Mouse (Mus musculus) macrophage (primary cell): ENCODE results near the gene Ifnlr1. TPM values are rescaled to one million over a fixed set of nuclear protein-coding genes. Genes with fewer than 3 reads are reported as not detected.
"Not testable (repeated sequence)": the region's sequence is repeated elsewhere in the genome, so short reads cannot be mapped to it uniquely, and the experiment has no call there.

Experiments
- H3K27ac ChIP-seq: fragments of 350-480 bp; formaldehyde crosslinking; 2 replicates; pipeline ENCODE4 v1.9.0; 2021
- H3K36me3 ChIP-seq: fragments of 350-480 bp; formaldehyde crosslinking; 2 replicates; pipeline ENCODE4 v1.9.0; 2021; ENCODE audit errors: inconsistent target
- H3K4me3 ChIP-seq: fragments of 350-480 bp; formaldehyde crosslinking; 2 replicates; pipeline ENCODE4 v1.9.0; 2021; ENCODE audit errors: inconsistent target
- H3K79me2 ChIP-seq: fragments of 350-480 bp; formaldehyde crosslinking; 2 replicates; pipeline ENCODE4 v1.9.0; 2021; ENCODE audit errors: inconsistent target
- WGBS: methylation state at CpG from one replicate; pipeline ENCODE4 v1.1.7; 2026; ENCODE audit warnings: inconsistent platforms; ENCODE audit not compliant: missing documents; 5-methylcytosine and 5-hydroxymethylcytosine counted together
- polyA plus RNA-seq: library from polyadenylated mRNA; stranded (reverse); fragments of 250-400 nt; gene quantifications from 3 replicates; pipeline ENCODE4 v1.2.4, GENCODE M21; 2018; ENCODE audit warnings: inconsistent platforms
- total RNA-seq, 78 experiments: library from RNA; depleted of rRNA; stranded (reverse); fragments of 250-400 nt; gene quantifications; 1 replicate in 9 of 78; 2 replicates in 24 of 78; 3 replicates in 43 of 78; 4 replicates in 2 of 78; pipeline ENCODE4 v1.2.4; 2018; ENCODE audit warnings: inconsistent platforms in 56 of 78

Ifnlr1 gene
- total RNA-seq (2018; cell fraction: chromatin; rRNA removed) = not detected
- under 1 TPM in 3 of 26 experiments, not detected in 23; under 0.01 to 0.05 (median 0.03) TPM for total RNA-seq (2018; cell fraction: cytosol; rRNA removed)
- total RNA-seq (2018; cell fraction: nucleus; rRNA removed) = under 1 TPM in 2 of 26 experiments, not detected in 24; 0.16 to 0.29 TPM
- 0.04 TPM in 1 of 3 replicates, not detected in the others for polyA plus RNA-seq

DNA sequence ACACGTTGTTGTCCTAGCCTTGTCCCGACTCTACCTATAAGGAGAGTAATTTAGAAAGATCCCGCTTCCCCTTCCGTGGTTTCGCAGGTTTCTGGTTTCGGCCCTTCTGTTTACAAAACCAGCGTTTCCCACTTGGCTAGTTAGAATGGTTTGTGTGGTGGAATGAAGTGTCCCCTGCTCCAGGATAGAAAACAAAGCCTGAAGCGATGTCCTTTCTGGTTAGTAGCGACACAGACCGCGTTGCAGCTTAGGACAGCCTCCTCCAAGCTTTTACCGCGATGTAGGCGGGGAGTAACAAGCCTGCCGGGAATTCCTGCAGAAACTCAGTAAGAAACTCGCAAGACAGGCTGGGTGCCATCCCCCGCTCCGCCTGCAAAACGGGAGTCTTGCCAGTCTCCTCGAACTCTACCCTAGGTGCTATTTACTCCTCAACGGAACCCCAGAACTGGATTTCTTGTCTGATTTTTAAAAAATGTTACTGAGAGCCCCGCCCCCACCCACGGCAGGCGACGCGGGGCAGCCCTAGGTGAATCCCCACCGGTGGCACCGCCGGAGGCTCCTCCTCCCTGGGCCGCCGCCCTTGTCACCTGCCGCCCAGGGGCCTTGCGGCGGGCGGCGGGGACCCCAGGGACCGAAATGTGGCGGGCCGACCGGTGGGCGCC is at the start of gene Ifnlr1:
Gene Ifnlr1 (plus strand): TSS at position 382 of the 662 bp plus-strand sequence.
- no peak within 1 kb of the TSS for H3K27ac ChIP-seq
- H3K79me2 ChIP-seq = no peaks in the 10 kb centered on the region
- 1% methylated on average over 39 of the region's 41 CpGs for WGBS
- H3K4me3 ChIP-seq = peak within 1 kb of the TSS; percentile 17; the same call in 1 of the 2 replicates
- H3K36me3 ChIP-seq = no peaks in the 10 kb centered on the region

DNA sequence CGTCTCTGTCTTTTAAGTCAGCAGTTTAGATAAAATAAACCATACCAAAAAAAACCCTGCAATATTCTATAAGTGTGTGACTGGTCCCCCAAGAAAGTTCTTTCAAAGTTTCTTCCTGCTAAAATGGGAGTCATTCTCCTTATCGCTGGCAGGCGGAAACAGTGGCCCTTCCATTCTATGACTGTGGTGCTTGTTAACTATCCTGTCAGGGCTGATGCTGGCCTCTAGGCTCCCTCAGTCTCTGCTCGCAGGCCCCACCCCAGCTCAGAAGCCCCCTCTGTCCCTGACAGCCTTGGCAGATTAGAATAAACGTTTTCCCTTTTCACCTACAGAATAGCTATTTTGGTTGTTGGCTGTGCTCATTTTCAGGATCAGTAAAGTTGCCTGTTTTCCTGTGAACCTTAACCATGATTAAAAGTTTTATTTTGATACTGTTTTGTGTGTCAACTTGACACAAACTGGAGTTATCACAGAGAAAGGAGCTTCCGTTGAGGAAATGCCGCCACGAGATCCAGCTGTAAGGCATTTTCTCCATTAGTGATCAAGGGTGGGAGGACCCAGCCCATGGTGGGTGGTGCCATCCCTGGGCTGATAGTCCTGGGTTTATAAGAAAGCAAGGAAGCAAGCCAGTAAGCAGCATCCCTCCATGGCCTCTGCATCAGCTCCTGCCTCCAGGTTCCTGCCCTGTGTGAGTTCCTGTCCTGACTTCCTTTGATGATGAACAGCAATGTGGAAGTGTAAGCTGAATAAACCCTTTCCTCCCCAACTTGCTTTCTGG is 44.6 kb upstream of the Ifnlr1 start:
- WGBS = 91% methylated on average over 8 of the region's 8 CpGs
- not testable (repeated sequence) for H3K79me2 ChIP-seq, H3K27ac ChIP-seq, H3K4me3 ChIP-seq, H3K36me3 ChIP-seq

DNA sequence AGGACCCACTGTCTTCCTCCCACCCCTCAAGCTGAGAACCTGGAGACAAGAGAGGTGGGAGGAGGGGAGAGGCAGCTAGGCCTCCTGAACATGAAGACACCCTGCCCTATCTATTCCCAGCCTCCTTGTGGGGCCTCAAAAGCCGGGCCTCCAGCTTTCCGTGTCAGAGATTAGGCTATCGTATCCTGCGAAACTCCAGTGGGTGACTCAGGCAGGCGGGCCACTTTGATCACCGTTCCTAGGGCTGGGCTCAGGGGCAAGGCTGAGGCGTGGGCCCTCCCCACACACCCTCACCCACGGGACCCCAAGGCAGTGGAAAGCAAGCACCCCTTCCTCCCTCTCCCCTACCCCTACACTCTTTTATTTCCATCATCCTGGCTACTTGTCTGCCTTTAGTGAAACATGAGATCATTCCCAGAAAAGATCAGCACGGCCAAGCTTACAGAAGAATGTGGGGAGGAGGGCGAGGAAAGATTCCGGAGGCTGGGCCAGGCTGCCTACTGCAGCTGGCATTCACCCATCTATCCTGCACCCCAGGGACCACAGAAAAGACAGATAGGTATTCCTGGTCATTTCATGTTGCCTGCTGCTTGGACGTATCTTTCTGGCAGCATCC is 41.0 kb upstream of the Ifnlr1 start:
- no peaks in the 10 kb centered on the region for H3K36me3 ChIP-seq
- H3K4me3 ChIP-seq = no peak overlapping the region
- H3K27ac ChIP-seq = no peak overlapping the region
- no peaks in the 10 kb centered on the region for H3K79me2 ChIP-seq
- WGBS = 91% methylated on average over 11 of the region's 12 CpGs

DNA sequence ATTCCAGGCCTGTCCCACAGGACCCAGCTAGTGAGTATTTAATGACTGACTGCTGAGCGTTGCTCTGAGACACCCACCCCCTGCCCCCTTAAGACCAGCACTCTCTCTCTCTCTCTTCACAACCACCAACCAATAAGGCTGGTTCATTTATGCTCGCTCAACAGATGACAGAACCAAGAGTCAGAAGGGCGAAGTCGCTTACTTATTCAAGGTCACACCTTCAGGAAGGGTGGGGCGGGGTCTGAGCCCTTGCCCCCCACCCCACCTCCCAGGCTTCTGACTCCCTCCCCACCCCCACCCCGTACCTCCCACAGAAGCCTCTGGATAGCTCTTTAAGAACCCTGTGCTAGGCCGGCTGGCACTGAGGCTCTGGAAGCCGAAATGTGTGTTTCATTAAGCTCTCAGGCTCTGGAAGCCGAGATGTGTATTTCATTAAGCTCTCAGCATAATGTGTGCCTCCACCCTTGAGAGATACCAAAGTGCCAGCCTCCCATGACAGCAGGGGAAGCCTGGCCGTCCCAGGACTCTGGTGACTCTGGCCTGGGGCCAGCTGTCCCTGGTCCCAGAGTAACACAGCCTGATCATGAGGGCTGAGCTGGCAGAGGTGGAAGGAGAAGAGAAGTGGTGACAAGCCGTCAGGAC is 33.0 kb upstream of the Ifnlr1 start:
- no peak overlapping the region for H3K4me3 ChIP-seq
- H3K79me2 ChIP-seq = no peaks in the 10 kb centered on the region
- 78% methylated on average over 11 of the region's 11 CpGs for WGBS
- H3K27ac ChIP-seq = no peak overlapping the region
- no peaks in the 10 kb centered on the region for H3K36me3 ChIP-seq

DNA sequence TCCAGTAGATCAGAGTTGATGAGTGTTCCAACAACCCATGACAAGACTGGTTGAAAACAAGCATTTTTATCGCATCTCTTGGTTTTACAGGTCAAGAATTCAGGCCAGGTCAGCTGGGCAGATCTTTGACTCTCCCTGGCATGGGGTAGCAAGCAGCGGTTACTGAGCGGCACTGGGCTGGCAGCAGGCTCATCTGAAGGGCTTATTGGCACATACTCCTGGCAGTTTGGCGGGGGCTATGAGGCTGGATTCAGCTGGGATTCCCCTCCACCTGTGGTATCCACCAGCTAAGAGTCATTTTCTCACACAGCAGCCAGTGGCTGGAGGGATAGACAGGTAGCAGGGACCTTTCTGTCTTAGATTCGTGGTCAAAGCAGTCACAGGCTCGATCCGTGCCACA is 32.1 kb upstream of the Ifnlr1 start:
- H3K27ac ChIP-seq = no peak overlapping the region
- 92% methylated on average over 7 of the region's 7 CpGs for WGBS
- H3K36me3 ChIP-seq = no peaks in the 10 kb centered on the region
- H3K4me3 ChIP-seq = no peak overlapping the region
- no peaks in the 10 kb centered on the region for H3K79me2 ChIP-seq

DNA sequence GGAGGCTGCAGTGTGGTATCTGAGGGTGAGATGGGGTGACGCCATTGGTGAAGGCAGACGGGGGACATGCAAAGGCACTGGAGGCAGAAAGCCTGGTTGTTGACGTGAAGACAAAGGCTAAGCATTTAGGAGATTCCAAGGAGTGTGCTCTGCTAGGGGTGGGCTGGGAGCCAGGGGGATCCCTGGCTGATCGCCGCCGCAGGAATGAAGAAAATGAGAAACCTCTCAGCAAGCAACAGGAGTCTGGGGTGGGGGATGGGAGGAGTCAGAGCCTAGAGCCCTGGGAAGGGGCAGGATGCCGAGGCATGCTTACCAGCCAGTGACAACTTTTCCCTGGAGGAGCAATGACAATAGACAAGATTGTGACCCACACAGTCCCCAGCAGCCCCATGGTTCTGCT is 30.6 kb upstream of the Ifnlr1 start:
- Histone ChIP-seq H3K79me2 (no peaks in the 10 kb centered on the region), H3K36me3 (no peaks in the 10 kb centered on the region), H3K27ac (no peak overlapping the region), H3K4me3 (no peak overlapping the region)
- WGBS = 86% methylated on average over 7 of the region's 7 CpGs

DNA sequence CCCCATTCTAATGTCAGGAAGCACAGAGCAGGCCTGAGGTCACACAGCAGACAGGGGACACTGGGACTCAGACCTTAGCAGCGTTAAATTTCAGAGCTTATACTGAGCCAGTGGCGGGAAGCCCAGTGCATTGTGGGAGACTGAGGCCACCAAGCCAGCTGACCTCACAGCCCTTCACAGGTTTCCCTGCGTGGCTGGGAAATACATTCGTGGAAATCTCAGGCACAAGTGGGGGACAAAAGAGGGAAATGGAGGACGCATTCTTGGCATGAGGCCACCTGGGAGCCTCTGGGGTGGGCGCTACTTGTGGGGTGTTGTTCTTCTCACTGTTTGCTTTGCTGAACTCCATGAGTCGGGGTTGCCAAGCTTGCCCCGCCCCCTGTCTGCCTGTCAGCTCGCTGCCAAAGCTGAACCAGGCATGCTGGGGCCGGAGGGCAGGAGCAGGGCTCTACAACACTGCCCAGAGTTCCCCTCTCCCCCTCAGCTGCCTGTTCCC is 29.9 kb upstream of the Ifnlr1 start:
- H3K36me3 ChIP-seq = no peaks in the 10 kb centered on the region
- WGBS = 49% methylated on average over 10 of the region's 10 CpGs
- no peak overlapping the region for H3K27ac ChIP-seq
- no peak overlapping the region for H3K4me3 ChIP-seq
- no peaks in the 10 kb centered on the region for H3K79me2 ChIP-seq

DNA sequence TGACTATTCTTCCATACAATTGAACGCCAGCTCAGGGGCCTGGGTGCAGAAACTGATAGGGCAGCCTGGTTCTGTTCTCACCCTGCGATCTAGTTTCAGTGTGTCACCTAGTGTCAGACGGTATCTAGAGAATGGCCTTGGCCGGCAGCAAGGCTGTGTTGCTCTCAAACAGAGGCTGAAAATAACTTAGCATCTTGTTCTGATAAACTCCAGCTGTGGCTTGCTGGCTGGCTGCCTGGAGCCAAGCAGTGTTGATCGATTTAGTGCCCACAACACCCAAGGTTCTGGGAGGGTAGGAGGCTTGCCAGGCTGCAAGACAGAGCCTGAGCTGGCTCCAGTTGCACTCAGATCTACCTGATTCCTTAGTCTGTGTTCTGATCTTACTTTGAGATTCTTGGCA is 27.6 kb upstream of the Ifnlr1 start:
- WGBS = 96% methylated on average over 5 of the region's 5 CpGs
- no peaks in the 10 kb centered on the region for H3K79me2 ChIP-seq
- H3K36me3 ChIP-seq = no peaks in the 10 kb centered on the region
- no peak overlapping the region for H3K4me3 ChIP-seq
- no peak overlapping the region for H3K27ac ChIP-seq

DNA sequence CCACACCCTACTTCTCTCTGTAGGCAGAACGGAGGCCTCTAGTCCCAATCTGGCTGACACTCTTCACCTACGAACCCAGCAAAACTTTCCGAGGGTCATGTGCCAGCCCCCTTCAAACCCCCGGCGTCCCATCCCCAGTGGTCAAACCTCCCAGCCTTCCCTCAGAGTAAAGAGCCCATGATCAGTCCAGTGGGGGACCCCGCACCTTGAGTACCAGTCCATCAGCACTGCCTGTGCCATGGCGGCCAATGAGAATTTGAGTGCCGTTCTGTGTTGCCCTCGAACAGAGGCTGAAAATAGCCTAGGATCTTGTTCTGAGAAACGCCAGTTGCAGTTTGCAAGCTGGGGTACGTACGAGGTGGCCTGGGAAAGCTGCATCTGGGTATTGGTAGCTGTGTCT is 27.2 kb upstream of the Ifnlr1 start:
- no peak overlapping the region for H3K27ac ChIP-seq
- H3K79me2 ChIP-seq = no peaks in the 10 kb centered on the region
- H3K36me3 ChIP-seq = no peaks in the 10 kb centered on the region
- 95% methylated on average over 12 of the region's 12 CpGs for WGBS
- H3K4me3 ChIP-seq = no peak overlapping the region

DNA sequence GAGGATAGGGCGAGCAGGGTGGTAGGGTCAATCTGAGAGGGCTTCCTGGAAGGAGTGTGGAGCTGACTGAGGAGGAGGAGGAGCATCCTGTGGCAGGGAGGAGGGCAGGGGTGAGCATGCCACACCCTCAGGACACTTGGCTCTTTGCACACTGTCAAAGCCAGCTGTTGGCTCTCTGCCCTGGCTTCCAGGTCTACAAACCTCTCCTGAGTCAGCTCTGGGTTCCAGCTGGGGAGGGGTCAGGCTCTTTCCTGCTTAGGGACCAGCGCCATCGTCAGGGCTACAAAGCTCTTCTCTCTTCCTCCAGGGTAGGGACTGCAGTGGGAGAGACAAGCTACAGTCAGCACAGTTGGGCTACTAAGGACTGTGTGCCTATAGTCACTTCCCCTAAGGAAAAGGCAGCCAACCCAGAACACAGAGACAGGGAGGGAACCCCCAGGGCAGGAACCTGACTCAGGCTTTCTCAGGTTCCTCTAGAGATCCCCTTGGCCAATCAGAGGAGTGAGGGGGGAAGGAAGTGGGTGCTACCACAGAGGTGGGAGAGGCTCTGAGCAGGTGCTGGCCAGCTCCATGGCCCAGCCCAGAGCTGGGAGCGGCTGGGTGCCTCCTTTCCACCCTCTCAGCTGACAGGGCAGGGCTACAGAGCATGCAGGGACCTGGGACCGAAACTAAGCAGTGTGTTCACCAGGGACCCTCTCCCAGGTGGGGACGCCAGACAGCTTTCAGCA is 24.8 kb upstream of the Ifnlr1 start:
- Histone ChIP-seq H3K79me2 (no peaks in the 10 kb centered on the region), H3K4me3 (no peak overlapping the region), H3K27ac (no peak overlapping the region), H3K36me3 (no peaks in the 10 kb centered on the region)
- 56% methylated on average over 6 of the region's 6 CpGs for WGBS

DNA sequence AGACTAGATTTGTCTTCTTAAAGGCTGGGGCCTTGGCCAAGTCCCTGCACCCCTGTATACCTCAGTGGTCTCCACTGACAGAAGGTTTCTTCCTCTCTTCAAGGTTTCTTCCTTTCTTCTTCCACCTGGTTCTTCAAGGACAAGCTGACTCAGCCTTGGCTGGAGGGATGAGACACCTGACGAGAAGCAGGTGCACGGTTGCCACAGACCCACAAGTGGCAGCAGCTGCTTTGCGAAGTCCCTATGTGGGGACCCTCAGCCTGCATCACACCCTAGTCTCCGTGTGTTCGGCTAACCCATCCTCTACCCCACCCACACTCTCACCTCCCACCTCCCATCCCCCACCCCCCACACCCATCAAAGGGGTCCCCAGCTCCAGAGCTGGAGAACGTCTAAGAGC is 24.1 kb upstream of the Ifnlr1 start:
- H3K27ac ChIP-seq = no peak overlapping the region
- no peaks in the 10 kb centered on the region for H3K79me2 ChIP-seq
- no peak overlapping the region for H3K4me3 ChIP-seq
- WGBS = 92% methylated on average over 5 of the region's 6 CpGs
- H3K36me3 ChIP-seq = no peaks in the 10 kb centered on the region

DNA sequence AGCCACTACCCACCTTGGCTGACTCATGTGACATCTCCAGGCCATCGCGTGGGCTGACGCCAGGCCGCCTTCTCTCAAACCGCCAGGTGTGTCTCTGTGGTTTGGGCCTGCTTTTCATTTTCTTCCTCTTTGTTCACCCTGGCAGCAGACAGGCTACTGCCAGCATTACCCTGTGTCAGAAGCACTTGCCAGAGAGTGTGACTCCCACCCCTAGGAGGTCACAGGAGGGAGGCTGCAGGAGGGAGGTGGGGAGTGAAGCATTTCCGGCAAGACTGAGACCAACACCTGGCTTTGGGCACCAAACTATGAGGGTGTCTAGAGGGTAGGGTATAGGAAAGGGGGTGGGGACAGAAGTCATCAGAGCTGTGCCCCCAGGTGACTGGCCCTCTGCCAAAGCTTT is 21.4 kb upstream of the Ifnlr1 start:
- H3K4me3 ChIP-seq = no peak overlapping the region
- H3K79me2 ChIP-seq = no peaks in the 10 kb centered on the region
- 41% methylated on average over 6 of the region's 6 CpGs for WGBS
- H3K36me3 ChIP-seq = no peaks in the 10 kb centered on the region
- no peak overlapping the region for H3K27ac ChIP-seq

DNA sequence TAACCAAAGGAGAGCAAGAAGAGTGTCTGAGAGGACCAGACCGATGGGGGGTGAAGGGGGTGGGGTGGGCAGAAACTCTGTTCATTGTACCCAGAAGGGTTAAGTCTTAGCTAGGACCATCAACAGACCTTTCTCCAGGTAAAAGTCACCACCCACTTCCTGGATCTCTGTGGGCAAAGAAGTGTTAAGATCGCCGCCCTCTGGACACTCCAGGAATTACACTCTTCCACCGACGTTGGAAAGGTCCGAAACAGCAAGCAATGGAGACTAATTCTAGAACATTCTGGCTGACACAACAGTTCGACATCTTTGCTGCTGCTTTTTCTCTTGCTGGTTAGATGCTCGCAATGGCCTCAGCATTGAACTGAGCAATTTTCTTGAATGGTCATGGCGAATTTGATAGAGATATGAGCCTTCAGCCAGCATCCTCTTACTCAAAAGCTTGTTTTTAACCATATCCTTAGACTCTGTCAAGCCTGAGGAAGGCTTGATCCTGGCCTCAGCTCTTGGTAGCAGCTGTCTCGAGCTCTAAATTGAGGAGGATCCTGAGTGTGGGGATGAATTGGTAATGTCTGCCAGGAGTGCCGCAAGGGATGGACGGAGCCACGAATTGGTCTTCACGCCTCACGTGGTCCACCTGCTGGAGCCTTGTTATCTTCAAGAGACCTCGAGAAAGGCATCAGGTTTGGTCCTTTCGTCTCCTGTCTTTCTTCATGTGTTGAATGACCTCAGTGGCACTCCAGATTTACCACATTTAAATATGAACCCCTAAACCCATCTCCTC is 19.7 kb upstream of the Ifnlr1 start:
- WGBS = 45% methylated on average over 13 of the region's 17 CpGs
- Histone ChIP-seq H3K27ac (no peak overlapping the region), H3K79me2 (no peaks in the 10 kb centered on the region), H3K36me3 (no peaks in the 10 kb centered on the region), H3K4me3 (no peak overlapping the region)
